Mouse (Mus musculus): ENCODE data around the gene Cngb1.

- TF ChIP-seq CTCF (IDR thresholded peaks at IDR 0.05; ENCODE audit: low read depth, low read length), result no peak
- peak; percentile 59 for TF ChIP-seq EP300 (IDR thresholded peaks at IDR 0.05; ENCODE audit: insufficient read depth, low read depth, low read length)
Observed at GRCm38 (mm10) chr8:95271841-95272240, 34.5 kb downstream of the Cngb1 start.

All from ES-Bruce4 (cell line).